Mouse (Mus musculus) intestine, embryonic 15.5 days (tissue): ENCODE measurements at regions not wholly inside any gene's neighbourhood (a gene's known extent, or its start where the extent isn't known, plus 50 kb on each side); places are given as distances from the start of the nearest gene placed in this dataset.

ENCODE experiments used
- ATAC-seq: fragments of 200-750 bp; cut with Nextera tagmentation; 2 replicates; pipeline ENCODE4 v1.8.0; 2017; ENCODE audit warnings: moderate TSS enrichment, moderate library complexity
- H3K27ac ChIP-seq: fragments of 300-500 bp; sonication (generic); 2 replicates; pipeline ENCODE4 v1.5.1; 2015; ENCODE audit warnings: mild to moderate bottlenecking, inconsistent platforms
- H3K27me3 ChIP-seq: fragments of 300-500 bp; sonication (generic); replicated peaks from 2 replicates; pipeline ENCODE4 v1.6.1; 2015; ENCODE audit warnings: inconsistent platforms
- H3K36me3 ChIP-seq: fragments of 300-500 bp; sonication (generic); 2 replicates; pipeline ENCODE4 v1.6.1; 2015; ENCODE audit warnings: inconsistent platforms
- H3K4me1 ChIP-seq: fragments of 300-500 bp; sonication (generic); replicated peaks from 2 replicates; pipeline ENCODE4 v1.6.1; 2015; ENCODE audit warnings: inconsistent platforms
- H3K4me2 ChIP-seq: fragments of 300-500 bp; sonication (generic); replicated peaks from 2 replicates; pipeline ENCODE4 v1.6.1; 2015; ENCODE audit warnings: mild to moderate bottlenecking, inconsistent platforms
- H3K4me3 ChIP-seq: fragments of 300-500 bp; sonication (generic); replicated peaks from 2 replicates; pipeline ENCODE4 v1.5.1; 2015; ENCODE audit warnings: inconsistent platforms
- H3K9ac ChIP-seq: fragments of 300-500 bp; sonication (generic); 2 replicates; pipeline ENCODE4 v1.6.1; 2015; ENCODE audit warnings: inconsistent platforms
- H3K9me3 ChIP-seq: fragments of 300-500 bp; sonication (generic); 2 replicates; pipeline ENCODE4 v1.6.1; 2016; ENCODE audit warnings: inconsistent platforms
- WGBS: fragments of 180-500 bp; shearing (Covaris S2); methylation state at CpG from one replicate; pipeline ENCODE4 v1.1.7; 2015; 5-methylcytosine and 5-hydroxymethylcytosine counted together

DNA sequence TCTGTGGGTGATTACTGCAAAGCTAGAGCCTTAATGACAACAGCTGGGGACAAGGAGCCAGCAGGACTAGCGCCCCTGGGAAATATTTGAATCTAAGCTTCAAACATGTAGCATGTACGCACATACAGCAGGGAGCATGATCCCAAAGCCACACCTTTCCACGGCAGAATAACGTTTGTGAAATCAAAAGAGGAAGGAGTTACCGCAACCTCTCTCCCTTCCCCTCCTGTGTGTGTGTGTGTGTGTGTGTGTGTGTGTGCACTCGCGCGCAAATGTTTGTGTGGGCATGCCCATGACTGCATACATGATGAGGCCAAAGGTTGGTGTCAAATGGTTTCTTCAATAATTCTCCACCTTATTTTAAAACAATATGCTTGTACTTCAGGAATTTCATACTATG is 132.9 kb downstream of the Rplp1 start:
- Histone ChIP-seq H3K36me3 (no peaks in the 10 kb centered on the region), H3K27me3 (no peaks in the 10 kb centered on the region), H3K4me1 (no peaks in the 10 kb centered on the region), H3K4me3 (no peak overlapping the region), H3K9me3 (no peaks in the 10 kb centered on the region), H3K27ac (no peak overlapping the region), H3K4me2 (no peak overlapping the region), H3K9ac (no peak overlapping the region)
- no peak for ATAC-seq
- 85% methylated on average over 8 of the region's 8 CpGs for WGBS

DNA sequence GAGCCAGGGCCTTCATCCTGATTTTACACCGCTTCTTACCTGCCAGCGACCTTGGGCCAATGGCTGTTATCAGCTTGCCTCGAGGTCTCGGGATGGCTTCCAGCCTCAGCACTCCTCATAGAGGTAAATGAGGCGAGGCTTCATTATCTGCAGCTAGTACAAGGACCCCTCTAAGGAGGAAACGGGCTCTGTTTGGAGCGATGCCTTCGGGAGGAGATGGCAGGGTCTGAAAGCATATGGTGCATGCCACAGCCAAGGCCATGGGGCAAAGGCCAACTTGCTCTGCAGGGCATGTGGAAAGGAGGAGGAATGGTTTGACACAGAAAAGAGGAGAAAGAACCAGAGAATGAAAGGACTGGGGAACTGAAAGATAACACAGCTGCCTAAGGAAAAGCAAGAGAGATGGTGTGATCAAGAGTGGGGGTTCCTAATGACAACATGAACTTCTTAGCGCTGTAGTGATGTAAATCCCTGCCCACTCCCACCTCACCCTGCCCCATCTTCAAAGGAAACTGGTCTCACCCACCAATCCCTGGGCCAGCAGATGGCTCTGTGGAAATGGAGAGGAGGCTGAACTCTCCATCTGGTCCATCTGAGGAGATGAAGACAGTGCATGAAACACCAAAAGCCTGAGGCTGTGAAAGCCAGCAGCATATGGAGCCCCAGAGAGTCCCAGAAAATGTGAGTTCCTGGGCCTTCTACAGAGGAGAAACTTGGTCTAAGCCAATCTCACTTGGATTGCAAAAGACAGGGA is 134.0 kb downstream of the Rplp1 start:
- 73% methylated on average over 9 of the region's 9 CpGs for WGBS
- Histone ChIP-seq H3K4me1 (no peaks in the 10 kb centered on the region), H3K27ac (no peak overlapping the region), H3K9me3 (no peaks in the 10 kb centered on the region), H3K4me3 (no peak overlapping the region), H3K4me2 (no peak overlapping the region), H3K9ac (no peak overlapping the region), H3K27me3 (no peaks in the 10 kb centered on the region), H3K36me3 (no peaks in the 10 kb centered on the region)
- no peak for ATAC-seq

DNA sequence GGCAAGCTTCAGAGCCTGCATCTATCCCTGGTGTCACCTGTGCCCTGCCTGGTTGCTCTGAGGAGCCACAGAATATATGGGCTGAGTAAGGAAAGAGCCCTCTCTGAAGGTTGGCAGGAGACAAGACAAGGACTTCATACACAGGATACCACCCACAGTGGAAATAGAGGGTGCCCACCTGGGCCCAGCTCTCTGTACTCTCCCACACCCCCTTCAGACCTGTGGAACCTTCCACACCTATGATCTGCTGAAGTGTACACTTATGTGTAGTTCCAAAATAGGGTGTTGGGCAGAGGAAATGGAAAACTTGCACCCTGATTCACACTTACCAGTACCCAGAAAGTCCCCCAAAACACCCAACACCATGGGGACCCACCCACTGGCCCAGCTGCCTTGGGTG is 135.2 kb downstream of the Rplp1 start:
- H3K27me3 ChIP-seq, result no peaks in the 10 kb centered on the region
- no peak overlapping the region for H3K4me2 ChIP-seq
- H3K4me3 ChIP-seq, result no peak overlapping the region
- no peaks in the 10 kb centered on the region for H3K9me3 ChIP-seq
- H3K36me3 ChIP-seq, result no peaks in the 10 kb centered on the region
- H3K4me1 ChIP-seq, result no peaks in the 10 kb centered on the region
- H3K9ac ChIP-seq, result no peak overlapping the region
- H3K27ac ChIP-seq, result no peak overlapping the region
- no peak for ATAC-seq

DNA sequence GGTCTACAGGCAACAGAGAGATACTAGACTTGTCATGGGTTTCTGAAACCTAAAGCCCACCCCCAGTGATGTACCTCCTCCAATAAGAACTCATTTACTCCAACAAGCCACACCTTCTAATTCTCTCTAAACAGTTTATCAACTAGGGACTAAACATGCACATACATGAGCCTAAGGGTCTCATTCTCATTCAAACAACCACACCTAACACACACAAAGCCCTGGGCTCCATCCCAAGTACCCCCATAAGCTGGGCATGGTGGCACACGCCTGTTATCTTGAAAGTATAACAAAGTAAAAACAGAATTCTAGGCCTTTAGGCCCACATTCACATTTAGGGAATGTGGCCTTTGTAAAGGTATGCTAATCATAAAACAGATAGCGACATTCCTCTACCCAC is 137.9 kb downstream of the Rplp1 start:
- ATAC-seq, result no peak

DNA sequence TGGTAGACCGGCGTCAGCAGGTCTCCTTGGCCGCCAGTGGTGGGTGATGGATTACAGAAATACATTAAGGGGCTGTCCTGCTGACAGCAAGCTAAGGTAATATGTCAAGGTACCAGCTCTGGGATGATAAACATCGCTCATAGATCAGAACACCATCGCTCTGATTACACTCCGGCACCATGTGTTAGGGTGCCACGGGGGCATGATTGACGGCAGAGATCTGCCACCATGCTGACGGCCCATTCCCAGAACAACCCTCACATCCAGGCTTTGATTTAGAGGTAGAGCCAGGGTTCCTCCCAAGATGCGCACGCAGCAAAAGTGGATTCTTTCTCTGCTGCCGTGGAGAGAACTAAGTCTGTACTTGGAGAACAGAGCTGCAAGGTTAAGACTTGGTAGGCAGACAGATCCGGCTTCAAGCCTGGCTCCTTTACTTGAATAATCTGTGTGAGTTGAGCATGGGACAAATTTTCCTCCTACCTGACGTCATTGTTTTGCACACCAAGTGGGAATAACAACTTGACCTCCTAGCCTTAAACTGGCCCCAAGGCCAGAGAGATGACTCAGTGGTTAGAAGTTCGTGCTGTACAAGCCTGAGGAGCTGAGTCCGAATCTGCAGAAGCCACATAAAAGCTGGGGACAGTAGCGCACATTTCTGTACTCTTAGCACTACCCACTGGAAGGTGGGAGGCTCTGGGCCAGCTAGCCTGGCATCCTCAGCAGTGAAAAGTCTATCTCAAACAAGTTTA is 144.0 kb downstream of the Rplp1 start:
- WGBS, result 52% methylated on average over 17 of the region's 17 CpGs
- no peak overlapping the region for H3K9ac ChIP-seq
- H3K4me1 ChIP-seq, result no peaks in the 10 kb centered on the region
- H3K36me3 ChIP-seq, result no peaks in the 10 kb centered on the region
- no peak overlapping the region for H3K27ac ChIP-seq
- no peak for ATAC-seq
- no peaks in the 10 kb centered on the region for H3K9me3 ChIP-seq
- H3K4me3 ChIP-seq, result no peak overlapping the region
- H3K27me3 ChIP-seq, result no peaks in the 10 kb centered on the region
- no peak overlapping the region for H3K4me2 ChIP-seq

More for the DNA sequence above, 137.9 kb downstream of the Rplp1 start:
- H3K27ac ChIP-seq, result no peak overlapping the region
- H3K9ac ChIP-seq, result no peak overlapping the region
- WGBS, result 92% methylated on average over 2 of the region's 2 CpGs
- no peak overlapping the region for H3K4me2 ChIP-seq
- H3K27me3 ChIP-seq, result no peaks in the 10 kb centered on the region
- H3K4me3 ChIP-seq, result no peak overlapping the region
- no peaks in the 10 kb centered on the region for H3K36me3 ChIP-seq
- no peaks in the 10 kb centered on the region for H3K9me3 ChIP-seq
- H3K4me1 ChIP-seq, result no peaks in the 10 kb centered on the region

DNA sequence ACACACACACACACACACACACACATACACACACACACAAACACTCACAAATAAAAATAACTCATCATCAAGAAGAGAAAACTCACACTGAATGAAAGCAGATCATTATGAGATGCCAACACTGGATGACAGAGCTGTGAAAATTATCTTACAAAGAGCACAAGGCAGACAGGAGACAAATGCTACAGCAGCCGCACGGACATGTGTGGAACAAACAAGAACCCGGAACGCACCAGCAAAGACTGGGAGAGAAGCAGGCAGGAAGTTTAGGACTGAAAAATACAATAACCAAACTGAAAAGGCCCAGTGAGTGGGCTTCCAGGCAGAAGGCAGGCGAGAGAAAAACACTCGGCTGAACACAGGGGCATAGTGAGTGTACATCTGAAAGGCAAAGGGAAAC is 148.2 kb downstream of the Rplp1 start:
- Histone ChIP-seq H3K27me3 (no peaks in the 10 kb centered on the region), H3K4me2 (no peak overlapping the region), H3K9me3 (no peaks in the 10 kb centered on the region), H3K4me3 (no peak overlapping the region), H3K27ac (no peak overlapping the region), H3K36me3 (no peaks in the 10 kb centered on the region), H3K9ac (no peak overlapping the region), H3K4me1 (0 out of 2 replicates have a peak, but pooled peaks cover 4% of the 10 kb centered on the region)
- 66% methylated on average over 6 of the region's 6 CpGs for WGBS
- ATAC-seq, result no peak

DNA sequence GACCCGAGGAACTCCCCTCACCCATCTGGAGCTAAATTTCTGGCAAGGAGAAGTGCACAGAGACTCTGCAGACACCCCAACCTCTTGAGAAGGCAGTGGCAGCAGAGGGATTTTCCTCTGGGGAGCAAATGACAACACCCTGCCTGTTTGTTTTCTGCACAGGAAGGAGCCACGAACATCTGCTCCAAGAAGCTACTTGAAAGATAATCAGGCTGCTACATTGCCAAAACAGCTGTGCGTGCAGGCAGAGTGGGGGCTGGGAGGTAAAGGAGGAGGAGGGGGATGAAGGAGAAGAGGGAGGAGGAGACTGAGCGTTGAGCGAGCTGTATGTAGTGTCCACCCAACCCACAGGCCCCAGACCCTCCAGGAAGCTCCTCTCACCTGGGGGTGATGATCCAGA is 149.0 kb downstream of the Rplp1 start:
- no peak overlapping the region for H3K9ac ChIP-seq
- no peaks in the 10 kb centered on the region for H3K9me3 ChIP-seq
- 0 out of 2 replicates have a peak, but pooled peaks cover 4% of the 10 kb centered on the region for H3K4me1 ChIP-seq
- no peak overlapping the region for H3K27ac ChIP-seq
- no peak for ATAC-seq
- no peaks in the 10 kb centered on the region for H3K36me3 ChIP-seq
- H3K27me3 ChIP-seq, result no peaks in the 10 kb centered on the region
- no peak overlapping the region for H3K4me2 ChIP-seq
- 38% methylated on average over 5 of the region's 5 CpGs for WGBS
- H3K4me3 ChIP-seq, result no peak overlapping the region

DNA sequence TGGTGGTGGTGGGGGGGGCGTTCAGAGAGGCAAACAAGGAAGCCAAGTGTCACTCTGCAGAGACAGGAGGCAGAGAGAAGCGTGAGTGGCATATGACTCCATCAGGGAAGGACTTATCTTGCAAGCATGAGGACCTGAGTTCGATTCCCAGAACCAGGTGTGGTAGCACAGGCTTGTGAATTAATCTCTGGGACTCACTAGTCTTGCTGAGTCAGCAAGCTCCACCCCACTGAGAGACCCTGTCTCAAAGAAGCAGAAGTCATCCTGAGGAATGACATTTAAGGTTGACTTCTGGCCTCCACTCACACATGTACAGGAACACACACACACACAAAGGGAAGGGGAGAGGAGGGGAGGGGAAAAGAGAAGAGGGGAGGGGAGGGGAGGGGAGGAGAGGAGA is 156.5 kb downstream of the Rplp1 start:
- Histone ChIP-seq H3K9me3 (no peaks in the 10 kb centered on the region), H3K36me3 (no peaks in the 10 kb centered on the region), H3K27me3 (no peaks in the 10 kb centered on the region), H3K4me3 (no peak overlapping the region), H3K4me1 (peaks cover 8% of the 10 kb centered on the region), H3K4me2 (no peak overlapping the region), H3K9ac (no peak overlapping the region), H3K27ac (no peak overlapping the region)
- ATAC-seq, result no peak
- 94% methylated on average over 3 of the region's 3 CpGs for WGBS

DNA sequence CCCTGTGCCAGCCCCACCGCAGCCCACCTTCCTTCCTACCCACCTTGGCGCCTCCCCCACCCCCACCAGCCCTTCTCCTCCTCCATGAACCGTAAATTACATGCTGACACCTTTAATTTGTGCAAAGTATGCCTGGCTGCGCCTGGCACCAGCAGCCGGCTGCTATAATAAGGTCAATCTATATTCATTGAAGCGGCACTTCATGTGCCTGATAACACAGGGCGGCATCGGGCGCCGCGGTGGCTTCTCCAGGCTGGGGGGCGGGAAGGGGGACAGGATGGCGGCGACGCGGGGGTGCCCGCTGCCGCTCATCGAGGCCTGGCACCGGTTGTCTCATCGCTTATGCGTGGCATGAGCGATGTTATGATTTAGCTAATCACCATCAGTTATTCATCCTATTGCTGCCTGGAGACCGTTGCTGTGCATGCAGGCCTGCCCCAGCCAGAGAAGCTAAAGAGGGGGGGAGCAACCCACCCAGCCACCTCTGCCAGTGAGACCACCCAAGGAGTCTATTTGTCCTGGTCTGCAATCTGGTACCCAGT is 157.5 kb downstream of the Rplp1 start:
- H3K36me3 ChIP-seq, result no peaks in the 10 kb centered on the region
- H3K27me3 ChIP-seq, result no peaks in the 10 kb centered on the region
- H3K9me3 ChIP-seq, result no peaks in the 10 kb centered on the region
- H3K4me1 ChIP-seq, result peaks cover 8% of the 10 kb centered on the region
- no peak overlapping the region for H3K27ac ChIP-seq
- H3K4me2 ChIP-seq, result no peak overlapping the region
- peak; percentile 47 for ATAC-seq
- no peak overlapping the region for H3K9ac ChIP-seq
- WGBS, result 48% methylated on average over 24 of the region's 24 CpGs
- H3K4me3 ChIP-seq, result no peak overlapping the region

DNA sequence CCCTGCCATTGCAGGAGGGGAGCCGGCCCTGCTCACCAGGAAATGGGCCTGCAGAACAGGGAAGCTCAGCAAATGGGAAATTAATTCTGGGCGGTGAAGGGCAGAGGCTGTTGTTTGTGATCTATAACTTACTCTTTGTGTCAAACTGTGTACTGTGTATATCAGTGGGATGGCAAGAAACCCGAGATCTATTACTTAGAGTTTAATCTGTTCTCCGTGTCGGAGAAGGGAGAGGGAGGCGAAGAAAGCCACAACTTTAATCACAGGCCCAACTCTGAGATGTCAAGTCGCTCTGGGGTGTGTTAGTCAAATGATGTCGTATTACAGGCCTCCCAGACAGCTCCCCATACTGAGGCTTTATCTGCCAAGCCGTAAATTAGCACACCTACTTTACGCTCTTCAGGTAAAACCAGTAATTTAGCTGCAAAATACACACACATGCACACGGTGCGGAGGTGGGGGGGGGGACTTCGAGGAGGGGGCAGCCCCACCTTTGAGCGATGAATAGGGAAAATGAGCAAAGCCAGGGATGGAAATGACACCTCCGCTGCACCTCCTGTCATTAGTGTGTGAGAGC is 158.0 kb downstream of the Rplp1 start:
- Histone ChIP-seq H3K27me3 (no peaks in the 10 kb centered on the region), H3K27ac (no peak overlapping the region), H3K9ac (no peak overlapping the region), H3K36me3 (no peaks in the 10 kb centered on the region), H3K9me3 (no peaks in the 10 kb centered on the region), H3K4me3 (no peak overlapping the region), H3K4me1 (peaks cover 8% of the 10 kb centered on the region), H3K4me2 (no peak overlapping the region)
- WGBS, result 35% methylated on average over 15 of the region's 15 CpGs
- ATAC-seq, result peak; percentile 49

DNA sequence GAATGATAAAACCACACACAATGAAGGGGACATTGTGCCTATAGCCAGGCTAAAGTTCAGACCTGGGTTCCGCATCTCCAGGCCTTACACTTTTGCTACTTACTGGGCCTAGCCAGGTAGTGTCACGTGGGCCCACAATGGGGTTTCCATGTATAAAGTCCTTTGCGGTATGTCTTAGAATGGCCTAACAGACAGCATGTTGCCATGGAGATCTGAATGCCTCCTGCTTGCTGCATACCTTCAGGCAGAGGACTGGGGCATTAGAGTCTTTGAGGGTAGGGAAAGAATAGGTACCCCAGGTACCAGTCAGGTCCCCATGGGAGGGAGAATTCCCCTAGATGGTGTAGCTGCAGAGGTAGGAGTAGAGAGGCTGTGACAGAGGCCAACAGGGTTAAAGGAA is 159.0 kb downstream of the Rplp1 start:
- Histone ChIP-seq H3K36me3 (no peaks in the 10 kb centered on the region), H3K4me1 (peaks cover 8% of the 10 kb centered on the region), H3K27ac (no peak overlapping the region), H3K9ac (no peak overlapping the region), H3K9me3 (no peaks in the 10 kb centered on the region), H3K4me2 (no peak overlapping the region), H3K27me3 (no peaks in the 10 kb centered on the region), H3K4me3 (no peak overlapping the region)
- 85% methylated on average over 3 of the region's 3 CpGs for WGBS
- no peak for ATAC-seq

DNA sequence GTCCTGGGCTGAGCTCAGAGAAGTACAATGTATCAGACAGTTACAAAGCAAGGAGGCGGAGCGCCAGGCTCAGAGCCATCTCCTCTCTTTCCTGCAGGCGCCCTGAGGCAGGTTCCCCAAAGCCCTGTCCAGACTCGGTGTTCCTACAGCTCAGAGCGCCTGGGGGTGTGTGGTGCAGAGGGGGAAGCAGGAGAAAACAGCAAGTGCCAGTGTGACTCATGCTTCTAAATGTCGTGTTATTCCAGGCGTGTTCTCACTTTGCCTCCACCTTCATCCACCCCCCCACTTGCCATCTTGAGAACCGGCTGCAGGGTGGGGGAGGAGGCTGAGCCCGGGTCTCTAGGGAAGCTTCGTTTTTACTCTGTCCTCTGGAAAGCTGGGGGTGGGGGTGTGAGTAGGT is 160.5 kb downstream of the Rplp1 start:
- H3K4me2 ChIP-seq, result no peak overlapping the region
- no peak overlapping the region for H3K9ac ChIP-seq
- no peak for ATAC-seq
- peaks cover 8% of the 10 kb centered on the region for H3K4me1 ChIP-seq
- no peaks in the 10 kb centered on the region for H3K9me3 ChIP-seq
- H3K27ac ChIP-seq, result no peak overlapping the region
- WGBS, result 38% methylated on average over 10 of the region's 10 CpGs
- H3K4me3 ChIP-seq, result no peak overlapping the region
- H3K27me3 ChIP-seq, result no peaks in the 10 kb centered on the region
- H3K36me3 ChIP-seq, result no peaks in the 10 kb centered on the region
